Mouse (Mus musculus) embryonic facial prominence, embryonic 10.5 days (tissue): ENCODE measurements around the gene Usp36. TPM values are rescaled to one million over a fixed set of nuclear protein-coding genes. Genes with fewer than 3 reads are reported as not detected.
A peak's percentile ranks its signal among the peaks of the same experiment; 100 is the strongest.

Experiments used
- DNase-seq: peaks from one replicate; pipeline ENCODE4 v3.0.0-alpha.2; 2017; ENCODE audit warnings: low spot score
- H3K27ac ChIP-seq: fragments of 300-500 bp; sonication (generic); replicated peaks from 2 replicates; pipeline ENCODE4 v1.5.1; 2016; ENCODE audit warnings: mild to moderate bottlenecking
- H3K27me3 ChIP-seq: fragments of 300-500 bp; sonication (generic); replicated peaks from 2 replicates; pipeline ENCODE4 v1.6.1; 2016; ENCODE audit warnings: low read depth, mild to moderate bottlenecking; ENCODE audit not compliant: poor library complexity, severe bottlenecking
- H3K36me3 ChIP-seq: fragments of 300-500 bp; sonication (generic); replicated peaks from 2 replicates; pipeline ENCODE4 v1.6.1; 2016; ENCODE audit warnings: mild to moderate bottlenecking, moderate library complexity
- H3K4me1 ChIP-seq: fragments of 300-500 bp; sonication (generic); 2 replicates; pipeline ENCODE4 v1.6.1; 2016
- H3K4me3 ChIP-seq: fragments of 300-500 bp; sonication (generic); 2 replicates; pipeline ENCODE4 v1.5.1; 2016; ENCODE audit warnings: mild to moderate bottlenecking, moderate library complexity
- H3K9me3 ChIP-seq: fragments of 300-500 bp; sonication (generic); 2 replicates; pipeline ENCODE4 v1.6.1; 2016; ENCODE audit warnings: mild to moderate bottlenecking
- WGBS: fragments of 180-500 bp; shearing (Covaris S2); methylation state at CpG from one replicate; pipeline ENCODE4 v1.1.7; 2016; 5-methylcytosine and 5-hydroxymethylcytosine counted together
- polyA plus RNA-seq: library from polyadenylated mRNA; unstranded; fragments of >200 nt; fragmentation: Nextera tagmentation; extraction: Ambion mirVana; gene quantifications from 2 replicates; pipeline ENCODE4 v1.2.1, GENCODE M21; 2016

Usp36 gene
- polyA plus RNA-seq, 1 experiment from 2014 or later: 24.1 TPM

GRCm38 (mm10) chr11:118263146-118263545 is 26.9 kb downstream of the Usp36 start:
- H3K27me3 ChIP-seq: no peaks in the 10 kb centered on the region
- DNase-seq: no peak
- WGBS: 93% methylated on average over 5 of the region's 5 CpGs

GRCm38 (mm10) chr11:118260081-118260480 is 30.0 kb downstream of the Usp36 start:
- H3K27me3 ChIP-seq: no peaks in the 10 kb centered on the region
- H3K36me3 ChIP-seq: peaks cover 92% of the 10 kb centered on the region
- WGBS: 95% methylated on average over 8 of the region's 8 CpGs
- no peaks in the 10 kb centered on the region; the same call in 1 of the 2 replicates for H3K4me1 ChIP-seq
- no peak for DNase-seq
- no peak overlapping the region for H3K27ac ChIP-seq
- H3K9me3 ChIP-seq: no peaks in the 10 kb centered on the region
- no peak overlapping the region for H3K4me3 ChIP-seq

More at GRCm38 (mm10) chr11:118263146-118263545, 26.9 kb downstream of the Usp36 start:
- H3K36me3 ChIP-seq: peaks cover 100% of the 10 kb centered on the region
- H3K9me3 ChIP-seq: no peaks in the 10 kb centered on the region
- H3K27ac ChIP-seq: no peak overlapping the region
- H3K4me1 ChIP-seq: no peaks in the 10 kb centered on the region
- H3K4me3 ChIP-seq: no peak overlapping the region

GRCm38 (mm10) chr11:118259580-118259979 is 30.5 kb downstream of the Usp36 start:
- H3K27me3 ChIP-seq: no peaks in the 10 kb centered on the region
- 96% methylated on average over 8 of the region's 8 CpGs for WGBS
- peaks cover 3% of the 10 kb centered on the region for H3K4me1 ChIP-seq
- no peaks in the 10 kb centered on the region for H3K9me3 ChIP-seq
- peaks cover 87% of the 10 kb centered on the region for H3K36me3 ChIP-seq
- H3K27ac ChIP-seq: no peak overlapping the region
- no peak for DNase-seq
- no peak overlapping the region for H3K4me3 ChIP-seq

GRCm38 (mm10) chr11:118256371-118256770 is 33.7 kb downstream of the Usp36 start:
- H3K27me3 ChIP-seq: no peaks in the 10 kb centered on the region
- peaks cover 55% of the 10 kb centered on the region for H3K36me3 ChIP-seq
- no peak for DNase-seq
- no peaks in the 10 kb centered on the region for H3K9me3 ChIP-seq
- no peak overlapping the region for H3K4me3 ChIP-seq
- H3K27ac ChIP-seq: 0 out of 2 replicates have a peak overlapping the region, but pooled peaks have one; percentile 32
- H3K4me1 ChIP-seq: peaks cover 17% of the 10 kb centered on the region
- WGBS: 91% methylated on average over 7 of the region's 7 CpGs

- WGBS: 62% methylated on average over 15 of the region's 15 CpGs
- DNase-seq: no peak
- Histone ChIP-seq H3K36me3 (peaks cover 35% of the 10 kb centered on the region), H3K9me3 (no peaks in the 10 kb centered on the region), H3K4me3 (no peak overlapping the region), H3K4me1 (peaks cover 21% of the 10 kb centered on the region), H3K27ac (no peak overlapping the region; the same call in 1 of the 2 replicates), H3K27me3 (no peaks in the 10 kb centered on the region)
These were observed 35.7 kb downstream of the Usp36 start for GRCm38 (mm10) chr11:118254159-118254951.

GRCm38 (mm10) chr11:118253447-118254158 is 36.4 kb downstream of the Usp36 start:
- H3K27ac ChIP-seq: no peak overlapping the region
- H3K36me3 ChIP-seq: peaks cover 27% of the 10 kb centered on the region

GRCm38 (mm10) chr11:118249012-118249383 is 41.0 kb downstream of the Usp36 start:
- no peaks in the 10 kb centered on the region for H3K36me3 ChIP-seq
- WGBS: 0% methylated on average over 5 of the region's 5 CpGs
- H3K9me3 ChIP-seq: no peaks in the 10 kb centered on the region
- peak overlapping the region; percentile 96 for H3K4me3 ChIP-seq
- H3K27ac ChIP-seq: peak overlapping the region; percentile 89
- H3K27me3 ChIP-seq: 0 out of 2 replicates have a peak, but pooled peaks cover 7% of the 10 kb centered on the region
- no peak for DNase-seq
- H3K4me1 ChIP-seq: peaks cover 44% of the 10 kb centered on the region

More at GRCm38 (mm10) chr11:118253447-118254158, 36.4 kb downstream of the Usp36 start:
- Histone ChIP-seq H3K9me3 (no peaks in the 10 kb centered on the region), H3K27me3 (no peaks in the 10 kb centered on the region), H3K4me1 (peaks cover 26% of the 10 kb centered on the region), H3K4me3 (no peak overlapping the region)
- 90% methylated on average over 7 of the region's 7 CpGs for WGBS
- no peak for DNase-seq

- Histone ChIP-seq H3K4me3 (peak within 1 kb of the TSS; percentile 96), H3K27me3 (0 out of 2 replicates have a peak, but pooled peaks cover 7% of the 10 kb centered on the region), H3K27ac (peak within 1 kb of the TSS; percentile 89), H3K9me3 (no peaks in the 10 kb centered on the region), H3K4me1 (peaks cover 37% of the 10 kb centered on the region), H3K36me3 (no peaks in the 10 kb centered on the region; the same call in 1 of the 2 replicates)
- DNase-seq: peak; percentile 100
- under 1% methylated on average over 86 of the region's 86 CpGs for WGBS
These were observed 41.7 kb downstream of the Usp36 start, which contains the start of gene Cyth1 for GRCm38 (mm10) chr11:118248150-118249011. Gene Cyth1, minus strand, starts transcription at chr11:118248592.

GRCm38 (mm10) chr11:118247359-118248095 is 42.5 kb downstream of the Usp36 start:
- Histone ChIP-seq H3K4me3 (peak overlapping the region; percentile 96), H3K9me3 (no peaks in the 10 kb centered on the region), H3K36me3 (no peaks in the 10 kb centered on the region; the same call in 1 of the 2 replicates), H3K27me3 (0 out of 2 replicates have a peak, but pooled peaks cover 7% of the 10 kb centered on the region), H3K4me1 (peaks cover 40% of the 10 kb centered on the region), H3K27ac (peak overlapping the region; percentile 89)
- WGBS: 2% methylated on average over 43 of the region's 43 CpGs
- DNase-seq: peak; percentile 61

GRCm38 (mm10) chr11:118246724-118247123 is 43.3 kb downstream of the Usp36 start:
- peaks cover 47% of the 10 kb centered on the region for H3K4me1 ChIP-seq
- WGBS: 48% methylated on average over 5 of the region's 5 CpGs

GRCm38 (mm10) chr11:118245130-118245529 is 44.9 kb downstream of the Usp36 start:
- Histone ChIP-seq H3K27me3 (0 out of 2 replicates have a peak, but pooled peaks cover 7% of the 10 kb centered on the region), H3K4me1 (peaks cover 60% of the 10 kb centered on the region), H3K4me3 (no peak overlapping the region), H3K36me3 (no peaks in the 10 kb centered on the region; the same call in 1 of the 2 replicates), H3K9me3 (no peaks in the 10 kb centered on the region), H3K27ac (no peak overlapping the region)
- no peak for DNase-seq
- 95% methylated on average over 2 of the region's 2 CpGs for WGBS

More at GRCm38 (mm10) chr11:118246724-118247123, 43.3 kb downstream of the Usp36 start:
- peak overlapping the region; percentile 96 for H3K4me3 ChIP-seq
- no peak for DNase-seq
- no peaks in the 10 kb centered on the region; the same call in 1 of the 2 replicates for H3K36me3 ChIP-seq
- peak overlapping the region; percentile 42 for H3K27ac ChIP-seq
- no peaks in the 10 kb centered on the region for H3K9me3 ChIP-seq
- 0 out of 2 replicates have a peak, but pooled peaks cover 7% of the 10 kb centered on the region for H3K27me3 ChIP-seq
